Mouse (Mus musculus) olfactory bulb, adult 2 months (tissue): ENCODE measurements around the gene Defb13.

ENCODE experiments used
- CTCF ChIP-seq: fragments of 200-500 bp; IDR thresholded peaks from 2 replicates; pipeline ENCODE4 v1.5.1; 2012; ENCODE audit warnings: low read depth, mild to moderate bottlenecking, low read length, moderate library complexity; ENCODE audit not compliant: insufficient read depth
- POLR2A ChIP-seq: fragments of 200-500 bp; IDR thresholded peaks from 2 replicates; pipeline ENCODE4 v1.6.1; 2012; ENCODE audit warnings: mild to moderate bottlenecking, low read depth, low read length, moderate library complexity; ENCODE audit not compliant: insufficient read depth

GRCm38 (mm10) chr8:21978193-21978592, 31.6 kb downstream of the Defb13 start:
- TF ChIP-seq CTCF, result no peak
- TF ChIP-seq POLR2A, result no peak
